Mouse (Mus musculus) megakaryocyte, embryonic 14.5 days (primary cell): ENCODE results near the gene Fam107b. TPM values are rescaled to one million over a fixed set of nuclear protein-coding genes. Genes with fewer than 3 reads are reported as not detected.

ENCODE experiments used
- H3K27me3 ChIP-seq: replicated peaks from 2 replicates; pipeline ENCODE3; 2012; ENCODE audit warnings: inconsistent platforms
- H3K36me3 ChIP-seq: replicated peaks from 2 replicates; pipeline ENCODE3; 2012; ENCODE audit warnings: low read length, inconsistent platforms, mixed read lengths
- H3K4me1 ChIP-seq: 2 replicates; pipeline ENCODE4 v1.6.1; 2012; ENCODE audit warnings: inconsistent platforms
- H3K4me3 ChIP-seq: replicated peaks from 2 replicates; pipeline ENCODE3; 2012; ENCODE audit warnings: moderate library complexity, mild to moderate bottlenecking, inconsistent platforms
- H3K9me3 ChIP-seq: 2 replicates; pipeline ENCODE4 v1.6.1; 2012; ENCODE audit warnings: inconsistent platforms
- FLI1 ChIP-seq: IDR thresholded peaks from 2 replicates; pipeline ENCODE4 v1.6.1; 2012; ENCODE audit warnings: low read length, inconsistent platforms, mixed read lengths
- GATA1 ChIP-seq: IDR thresholded peaks from 3 replicates; pipeline ENCODE4 v1.6.1; 2012; ENCODE audit warnings: mixed read lengths, low read length, inconsistent platforms, borderline replicate concordance
- polyA plus RNA-seq: library from polyadenylated mRNA; stranded (reverse); fragments of >175 nt; gene quantifications from 2 replicates; pipeline ENCODE4 v1.2.3, GENCODE M21; 2012; ENCODE audit warnings: low replicate concordance; ENCODE audit not compliant: insufficient read depth

The Fam107b gene
- polyA plus RNA-seq, 1 experiment: 43.9 TPM

DNA sequence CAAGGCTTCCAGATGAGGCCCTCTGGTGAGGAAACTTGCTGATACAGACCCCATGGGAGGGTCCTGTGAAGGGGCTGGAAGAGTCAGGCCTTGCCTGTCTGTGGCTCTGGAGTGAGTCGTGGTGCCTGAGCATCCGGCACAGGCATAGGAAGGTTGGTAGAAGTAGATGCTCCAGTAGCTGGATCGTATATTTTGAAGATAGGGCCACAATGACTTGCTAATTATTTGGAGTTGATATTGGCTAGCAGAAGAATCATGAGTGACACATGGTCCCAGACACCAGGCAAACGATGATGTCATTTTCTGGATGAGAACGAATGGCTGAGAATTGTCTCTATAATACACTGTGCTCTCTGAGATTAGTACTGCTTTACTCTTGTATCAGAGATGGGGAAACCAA is 150.8 kb downstream of the Fam107b start:
- Histone ChIP-seq H3K4me1 (peaks cover 87% of the 10 kb centered on the region), H3K4me3 (no peak overlapping the region), H3K9me3 (no peaks in the 10 kb centered on the region), H3K27me3 (no peaks in the 10 kb centered on the region), H3K36me3 (peaks cover 2% of the 10 kb centered on the region)
- no peak for TF ChIP-seq GATA1
- TF ChIP-seq FLI1: no peak

DNA sequence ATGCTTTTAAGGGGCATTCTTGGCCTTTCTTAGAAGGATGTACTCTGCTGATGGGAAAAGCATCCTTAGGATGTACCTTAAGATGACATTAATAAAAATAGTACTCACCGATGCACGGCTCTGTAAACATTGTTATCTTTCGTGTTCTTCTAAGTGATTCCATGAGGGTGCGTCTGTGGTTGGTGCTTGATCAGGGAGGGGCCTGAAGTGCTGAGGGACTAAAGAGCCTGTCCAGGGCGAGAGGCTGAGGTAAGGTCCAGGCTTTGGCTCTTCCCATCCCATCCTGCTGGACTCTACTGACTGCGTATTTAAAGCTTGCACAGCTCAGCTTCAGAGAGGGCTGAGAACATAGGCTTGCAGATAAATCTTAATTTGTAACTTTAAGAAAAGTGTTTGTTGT is 151.7 kb downstream of the Fam107b start:
- Histone ChIP-seq H3K4me1 (peaks cover 87% of the 10 kb centered on the region), H3K4me3 (no peak overlapping the region), H3K9me3 (no peaks in the 10 kb centered on the region), H3K27me3 (no peaks in the 10 kb centered on the region), H3K36me3 (peaks cover 2% of the 10 kb centered on the region)
- TF ChIP-seq GATA1 (no peak), FLI1 (no peak)

DNA sequence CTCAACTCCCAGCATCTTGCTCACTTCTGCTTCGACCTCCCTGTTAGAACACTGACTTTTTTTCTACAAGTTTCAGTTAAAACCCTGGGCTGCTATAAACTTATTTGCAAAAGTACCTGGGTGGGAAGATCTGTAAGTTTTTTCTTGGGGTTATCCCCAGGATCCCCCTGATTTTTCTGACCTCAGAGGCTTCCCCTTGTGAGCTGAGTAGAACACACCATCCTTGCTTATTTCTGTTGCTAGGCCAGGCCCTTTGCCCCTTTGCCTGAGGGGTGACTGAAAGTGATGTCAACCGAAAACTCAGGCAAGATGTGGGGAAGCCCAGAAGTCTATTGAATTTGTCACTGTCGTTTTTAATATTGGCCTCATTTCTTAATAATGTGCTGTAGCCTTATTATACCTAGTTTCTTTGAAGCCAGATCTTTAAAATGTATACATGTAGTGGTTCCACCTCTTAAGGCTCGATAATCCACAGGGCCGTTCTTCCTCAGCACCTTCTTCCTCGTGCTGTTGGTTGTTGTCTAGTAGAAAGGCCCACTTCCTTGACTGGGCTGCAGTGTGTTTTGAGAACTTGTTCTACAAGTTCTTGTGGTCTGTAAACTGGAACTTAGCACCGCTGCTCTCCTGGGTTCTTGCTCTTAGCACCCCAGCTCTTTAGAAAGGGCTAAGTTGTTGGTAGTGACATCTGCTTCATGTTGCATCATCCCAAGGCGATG is 153.3 kb downstream of the Fam107b start:
- Histone ChIP-seq H3K4me3 (no peak overlapping the region), H3K9me3 (no peaks in the 10 kb centered on the region), H3K36me3 (peaks cover 7% of the 10 kb centered on the region), H3K27me3 (no peaks in the 10 kb centered on the region), H3K4me1 (peaks cover 87% of the 10 kb centered on the region)
- TF ChIP-seq GATA1: no peak
- no peak for TF ChIP-seq FLI1

DNA sequence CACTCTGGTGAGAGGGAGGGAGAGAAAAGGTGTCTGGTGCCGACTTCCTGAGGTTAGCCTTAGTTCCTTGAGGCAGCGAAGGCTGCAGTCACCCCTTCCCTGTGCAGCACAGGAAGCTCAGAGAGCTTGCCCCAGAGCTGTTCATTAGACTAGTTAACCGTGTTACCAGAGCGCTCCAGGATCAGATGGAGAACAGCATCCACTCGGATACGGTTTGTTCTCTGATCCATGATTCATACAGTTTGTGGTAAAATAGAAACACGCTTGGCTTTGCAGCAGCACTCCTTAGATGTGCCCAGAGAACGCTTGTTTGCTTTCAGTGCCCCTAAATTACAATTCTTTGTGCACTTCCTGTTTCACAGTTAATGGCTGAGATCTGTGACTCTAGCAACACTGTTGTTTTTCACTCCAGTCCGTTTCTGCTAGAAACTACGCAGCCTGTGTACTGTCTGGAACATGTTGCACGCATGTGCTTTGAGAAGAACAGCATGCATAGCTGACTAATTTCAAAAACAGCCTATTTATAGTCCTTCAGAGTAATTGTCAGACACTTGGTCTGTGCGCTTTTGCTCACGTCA is 156.3 kb downstream of the Fam107b start:
- TF ChIP-seq FLI1: no peak
- no peak for TF ChIP-seq GATA1
- H3K9me3 ChIP-seq: no peaks in the 10 kb centered on the region
- H3K4me3 ChIP-seq: peak overlapping the region; percentile 87
- no peaks in the 10 kb centered on the region for H3K27me3 ChIP-seq
- peaks cover 86% of the 10 kb centered on the region for H3K4me1 ChIP-seq
- H3K36me3 ChIP-seq: peaks cover 10% of the 10 kb centered on the region

DNA sequence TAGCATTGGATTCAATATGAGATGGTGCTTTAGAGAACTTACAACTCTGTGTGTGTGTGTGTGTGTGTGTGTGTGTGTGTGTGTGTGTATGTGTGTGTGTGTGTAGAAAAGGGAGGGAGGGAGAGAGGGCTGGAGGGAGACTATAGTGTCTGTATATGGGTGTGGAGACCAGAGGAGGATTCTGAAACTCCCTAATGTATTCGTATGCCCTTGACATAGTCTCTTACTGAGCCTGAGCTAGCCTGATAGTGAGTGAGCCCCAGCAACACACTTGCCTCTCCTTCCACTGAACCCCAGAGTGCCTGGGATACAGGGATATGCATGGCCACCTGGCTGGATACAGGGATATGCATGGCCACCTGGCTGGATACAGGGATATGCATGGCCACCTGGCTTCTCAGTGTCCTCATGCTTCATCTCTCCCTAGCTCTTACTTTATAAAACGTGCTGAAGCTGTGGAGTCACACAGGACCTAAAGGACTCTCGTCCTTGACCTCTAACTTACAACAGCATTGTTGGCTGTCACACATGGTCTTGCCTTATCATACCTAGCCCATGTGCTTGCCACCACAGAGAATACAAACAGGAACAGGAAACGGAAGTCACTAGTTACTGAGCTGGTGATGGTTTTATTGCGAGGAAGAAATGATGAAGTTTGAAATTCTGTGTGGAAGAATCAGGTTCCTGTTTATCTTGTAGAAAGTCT is 157.1 kb downstream of the Fam107b start:
- peak overlapping the region; percentile 87 for H3K4me3 ChIP-seq
- H3K4me1 ChIP-seq: peaks cover 86% of the 10 kb centered on the region
- peak; percentile 32; the same call in 1 of the 3 replicates for TF ChIP-seq GATA1
- no peak for TF ChIP-seq FLI1
- H3K27me3 ChIP-seq: no peaks in the 10 kb centered on the region
- H3K36me3 ChIP-seq: peaks cover 17% of the 10 kb centered on the region
- no peaks in the 10 kb centered on the region for H3K9me3 ChIP-seq

DNA sequence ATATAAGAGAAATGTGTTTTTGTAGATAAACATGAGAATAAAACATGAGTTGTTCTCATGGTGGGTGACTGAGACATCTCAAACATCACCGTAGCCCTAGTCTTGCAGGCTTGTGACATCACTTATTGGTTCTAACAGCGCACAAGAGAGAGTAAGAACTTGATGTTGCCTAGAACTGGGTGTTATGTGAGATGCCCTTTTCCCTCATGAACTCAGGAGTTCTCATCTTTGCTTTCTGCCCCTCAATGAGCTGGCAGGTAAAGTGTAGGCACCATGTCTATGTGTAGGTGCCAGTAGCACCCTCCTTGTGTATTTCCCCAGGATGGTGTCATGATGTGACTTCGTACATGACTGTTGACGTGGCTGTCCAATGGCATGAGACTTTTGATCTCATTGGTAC is 157.8 kb downstream of the Fam107b start:
- Histone ChIP-seq H3K4me3 (peak overlapping the region; percentile 26), H3K27me3 (no peaks in the 10 kb centered on the region), H3K9me3 (no peaks in the 10 kb centered on the region), H3K4me1 (peaks cover 89% of the 10 kb centered on the region), H3K36me3 (peaks cover 20% of the 10 kb centered on the region)
- no peak for TF ChIP-seq FLI1
- TF ChIP-seq GATA1: no peak

DNA sequence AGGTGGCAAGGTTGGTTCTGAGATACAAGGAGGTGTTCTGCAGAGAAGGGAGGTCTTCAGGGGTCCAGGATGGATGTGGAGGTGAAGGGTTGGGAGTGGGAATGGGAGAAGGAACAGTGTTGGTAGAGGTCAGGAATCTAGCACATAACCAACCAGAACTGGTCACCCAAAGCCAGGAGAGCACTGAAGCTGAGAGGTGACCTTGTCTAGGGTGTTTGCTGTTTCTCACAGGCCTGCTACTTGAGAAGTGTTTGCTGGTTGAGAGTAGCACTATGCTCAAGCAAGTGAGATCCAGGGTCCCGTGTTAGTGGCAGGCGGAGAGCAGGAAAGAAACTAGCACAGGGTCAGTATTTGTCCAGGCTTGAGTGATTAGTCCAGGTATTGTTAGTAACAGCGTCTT is 159.3 kb downstream of the Fam107b start:
- H3K4me1 ChIP-seq: peaks cover 77% of the 10 kb centered on the region
- H3K4me3 ChIP-seq: no peak overlapping the region
- peaks cover 23% of the 10 kb centered on the region for H3K36me3 ChIP-seq
- no peaks in the 10 kb centered on the region for H3K27me3 ChIP-seq
- TF ChIP-seq FLI1: no peak
- TF ChIP-seq GATA1: no peak
- H3K9me3 ChIP-seq: no peaks in the 10 kb centered on the region

DNA sequence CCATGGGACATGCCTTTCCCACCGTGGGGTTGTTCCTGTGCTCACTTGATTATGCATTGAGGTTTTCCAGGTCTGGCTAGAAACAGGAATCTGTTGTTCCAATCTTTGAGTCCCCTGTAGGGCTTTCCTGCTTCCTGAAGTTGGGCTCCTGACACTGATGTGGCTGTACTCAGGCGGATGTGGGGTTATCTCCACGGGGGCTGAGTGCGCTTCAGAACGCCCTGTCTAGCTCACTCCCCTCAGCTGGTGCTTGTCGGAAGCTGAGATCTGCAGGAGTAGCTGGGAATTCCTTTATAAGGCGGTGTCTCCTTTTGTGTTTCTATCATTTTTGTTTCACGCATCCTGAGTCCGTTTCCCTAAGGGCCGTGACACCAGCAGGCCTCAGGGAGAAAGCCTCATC is 160.5 kb downstream of the Fam107b start:
- peak overlapping the region; percentile 26 for H3K4me3 ChIP-seq
- peaks cover 3% of the 10 kb centered on the region; the same call in 1 of the 2 replicates for H3K9me3 ChIP-seq
- peaks cover 27% of the 10 kb centered on the region for H3K36me3 ChIP-seq
- H3K4me1 ChIP-seq: peaks cover 65% of the 10 kb centered on the region
- no peak for TF ChIP-seq GATA1
- TF ChIP-seq FLI1: no peak
- H3K27me3 ChIP-seq: no peaks in the 10 kb centered on the region

DNA sequence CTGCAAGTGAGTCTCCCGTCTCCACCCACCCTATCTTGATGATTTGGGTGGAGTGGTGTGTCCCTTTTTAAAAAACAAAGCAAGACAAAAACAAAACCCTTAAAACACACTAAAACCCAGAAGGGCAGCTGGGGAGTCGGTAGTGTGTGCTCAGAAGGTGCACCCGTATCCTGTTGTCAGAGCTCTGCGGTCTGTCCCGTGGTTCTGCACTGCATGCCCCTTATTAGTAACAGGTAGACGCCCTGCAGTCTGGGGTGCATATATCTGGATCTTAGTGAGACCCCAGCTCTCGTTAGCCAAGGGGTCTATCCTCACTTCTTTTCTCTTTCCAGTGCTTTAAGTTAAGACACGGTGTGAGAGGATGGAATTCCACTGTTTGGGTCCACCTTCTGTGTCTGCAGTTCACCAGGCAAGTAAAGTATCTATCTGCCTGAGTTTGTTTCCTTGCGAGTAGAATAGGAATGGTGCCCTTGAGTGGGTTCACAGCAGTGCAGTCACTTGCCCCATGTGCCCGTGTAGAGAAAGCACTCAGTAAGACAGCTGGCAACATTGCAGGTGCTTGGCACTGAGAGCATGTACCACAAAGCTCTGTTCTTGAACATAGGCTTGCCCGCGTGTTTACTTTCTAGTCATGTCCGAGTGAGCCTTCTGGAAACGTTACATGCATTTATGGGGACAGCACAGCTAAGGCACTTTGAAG is 161.2 kb downstream of the Fam107b start:
- Histone ChIP-seq H3K4me1 (peaks cover 64% of the 10 kb centered on the region), H3K9me3 (peaks cover 4% of the 10 kb centered on the region; the same call in 1 of the 2 replicates), H3K4me3 (peak overlapping the region; percentile 62), H3K36me3 (peaks cover 28% of the 10 kb centered on the region), H3K27me3 (no peaks in the 10 kb centered on the region)
- TF ChIP-seq FLI1 (no peak), GATA1 (no peak)
